Mouse (Mus musculus) kidney, postnatal 0 days (tissue): ENCODE data around the gene Leng9. TPM values are rescaled to one million over a fixed set of nuclear protein-coding genes. Genes with fewer than 3 reads are reported as not detected.
A peak's percentile ranks its signal among the peaks of the same experiment; 100 is the strongest.

Experiments
- ATAC-seq: fragments of 200-750 bp; cut with Nextera tagmentation; replicated peaks from 2 replicates; pipeline ENCODE4 v1.8.0; 2017; ENCODE audit warnings: low read depth, moderate number of reproducible peaks, moderate TSS enrichment, moderate library complexity; ENCODE audit not compliant: low FRiP score
- DNase-seq: peaks from one replicate; pipeline ENCODE4 v3.0.0-alpha.2; 2016; ENCODE audit warnings: low spot score
- H3K27ac ChIP-seq: fragments of 300-500 bp; sonication (generic); 2 replicates; pipeline ENCODE4 v1.5.1; 2014; ENCODE audit warnings: mild to moderate bottlenecking
- H3K27me3 ChIP-seq: fragments of 300-500 bp; sonication (generic); 2 replicates; pipeline ENCODE4 v1.6.1; 2014; ENCODE audit warnings: low read length, mixed read lengths; ENCODE audit not compliant: insufficient read depth
- H3K36me3 ChIP-seq: fragments of 300-500 bp; sonication (generic); 2 replicates; pipeline ENCODE4 v1.6.1; 2014; ENCODE audit warnings: low read length, mixed read lengths; ENCODE audit not compliant: insufficient read depth
- H3K4me1 ChIP-seq: fragments of 300-500 bp; sonication (generic); replicated peaks from 2 replicates; pipeline ENCODE4 v1.6.1; 2014; ENCODE audit warnings: antibody characterized with exemption, low read length, mixed read lengths; ENCODE audit not compliant: insufficient read depth
- H3K4me2 ChIP-seq: fragments of 300-500 bp; sonication (generic); 2 replicates; pipeline ENCODE4 v1.6.1; 2014; ENCODE audit warnings: mild to moderate bottlenecking, low read length, moderate library complexity, mixed read lengths
- H3K4me3 ChIP-seq: fragments of 300-500 bp; sonication (generic); replicated peaks from 2 replicates; pipeline ENCODE4 v1.5.1; 2014; ENCODE audit warnings: low read depth, low read length
- H3K9ac ChIP-seq: fragments of 300-500 bp; sonication (generic); 2 replicates; pipeline ENCODE4 v1.6.1; 2014; ENCODE audit warnings: low read depth, low read length
- H3K9me3 ChIP-seq: fragments of 300-500 bp; sonication (generic); replicated peaks from 2 replicates; pipeline ENCODE4 v1.6.1; 2016; ENCODE audit warnings: low read length, inconsistent platforms, mixed read lengths
- CTCF ChIP-seq: IDR thresholded peaks from 2 replicates; pipeline ENCODE4 v1.5.1; 2016; ENCODE audit warnings: antibody characterized with exemption, low read depth, mild to moderate bottlenecking, moderate library complexity
- WGBS: fragments of 180-500 bp; shearing (Covaris S2); extraction: QIAGEN DNeasy Blood & Tissue Kit; methylation state at CpG from one replicate; pipeline ENCODE4 v1.1.7; 2014; 5-methylcytosine and 5-hydroxymethylcytosine counted together
- polyA plus RNA-seq: library from polyadenylated mRNA; unstranded; fragments of >200 nt; fragmentation: Nextera tagmentation; extraction: Ambion mirVana; gene quantifications from 2 replicates; pipeline ENCODE4 v1.2.1, GENCODE M21; 2015

Leng9 gene
- polyA plus RNA-seq, 1 experiment from 2014 or later = 4.1 TPM

GRCm38 (mm10) chr7:4111766-4112165 is 38.4 kb downstream of the Leng9 start:
- no peaks in the 10 kb centered on the region for H3K27me3 ChIP-seq
- TF ChIP-seq CTCF = no peak
- DNase-seq = no peak
- H3K9me3 ChIP-seq = no peaks in the 10 kb centered on the region
- no peak overlapping the region for H3K4me2 ChIP-seq
- no peak overlapping the region for H3K9ac ChIP-seq
- H3K4me3 ChIP-seq = no peak overlapping the region
- no peaks in the 10 kb centered on the region for H3K36me3 ChIP-seq
- WGBS = 56% methylated on average over 3 of the region's 3 CpGs
- no peaks in the 10 kb centered on the region for H3K4me1 ChIP-seq
- no peak for ATAC-seq
- no peak overlapping the region for H3K27ac ChIP-seq

- DNase-seq (peak; percentile 66), ATAC-seq (no peak)
- Histone ChIP-seq H3K27me3 (no peaks in the 10 kb centered on the region), H3K27ac (no peak overlapping the region), H3K4me2 (no peak overlapping the region), H3K9me3 (no peaks in the 10 kb centered on the region), H3K4me1 (no peaks in the 10 kb centered on the region), H3K4me3 (no peak overlapping the region), H3K36me3 (no peaks in the 10 kb centered on the region), H3K9ac (no peak overlapping the region)
- WGBS = 21% methylated on average over 4 of the region's 4 CpGs
- peak; percentile 70 for TF ChIP-seq CTCF
Measured at GRCm38 (mm10) chr7:4103411-4103810, 46.8 kb downstream of the Leng9 start.

GRCm38 (mm10) chr7:4101144-4101543 is 49.0 kb downstream of the Leng9 start:
- 82% methylated on average over 5 of the region's 5 CpGs for WGBS
- ATAC-seq (no peak), DNase-seq (no peak)
- H3K4me3 ChIP-seq = no peak overlapping the region
- no peak overlapping the region for H3K9ac ChIP-seq
- no peaks in the 10 kb centered on the region for H3K9me3 ChIP-seq
- no peak for TF ChIP-seq CTCF
- H3K27me3 ChIP-seq = no peaks in the 10 kb centered on the region
- H3K36me3 ChIP-seq = no peaks in the 10 kb centered on the region
- H3K4me1 ChIP-seq = no peaks in the 10 kb centered on the region
- H3K4me2 ChIP-seq = no peak overlapping the region
- H3K27ac ChIP-seq = no peak overlapping the region

DNA sequence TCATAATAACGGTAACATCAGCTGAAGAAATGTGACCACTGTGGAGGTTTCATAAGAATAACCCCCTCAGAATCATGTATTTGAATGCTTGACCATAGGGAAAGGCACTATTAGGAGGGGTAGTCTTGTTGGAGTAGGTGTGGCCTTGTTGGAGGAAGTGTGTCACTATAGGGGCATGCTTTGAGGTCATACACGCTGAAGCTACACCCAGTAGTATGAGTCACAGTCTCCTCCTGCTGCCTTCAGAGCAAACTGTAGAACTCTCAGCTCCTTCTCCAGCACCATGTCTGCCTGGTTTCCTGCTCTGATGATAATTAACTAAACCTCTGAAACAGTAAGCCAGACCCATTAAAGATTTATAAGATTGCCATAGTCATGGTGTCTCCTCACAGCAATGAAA is 51.3 kb downstream of the Leng9 start:
- no peak overlapping the region for H3K4me2 ChIP-seq
- WGBS = 81% methylated on average over 2 of the region's 2 CpGs
- H3K27ac ChIP-seq = no peak overlapping the region
- TF ChIP-seq CTCF = no peak
- no peak overlapping the region for H3K9ac ChIP-seq
- H3K27me3 ChIP-seq = no peaks in the 10 kb centered on the region
- no peaks in the 10 kb centered on the region for H3K9me3 ChIP-seq
- DNase-seq (no peak), ATAC-seq (no peak)
- H3K4me1 ChIP-seq = no peaks in the 10 kb centered on the region
- H3K36me3 ChIP-seq = no peaks in the 10 kb centered on the region
- no peak overlapping the region for H3K4me3 ChIP-seq

- H3K9ac ChIP-seq = no peak overlapping the region
- no peak overlapping the region for H3K27ac ChIP-seq
- H3K4me2 ChIP-seq = no peak overlapping the region
- no peak for ATAC-seq
- H3K36me3 ChIP-seq = no peaks in the 10 kb centered on the region
- no peak for DNase-seq
- H3K4me1 ChIP-seq = no peaks in the 10 kb centered on the region
- no peak for TF ChIP-seq CTCF
- no peaks in the 10 kb centered on the region for H3K9me3 ChIP-seq
- 78% methylated on average over 2 of the region's 2 CpGs for WGBS
- H3K4me3 ChIP-seq = no peak overlapping the region
- H3K27me3 ChIP-seq = no peaks in the 10 kb centered on the region
Measured at GRCm38 (mm10) chr7:4098301-4098700, 51.9 kb downstream of the Leng9 start.

Other genes starting within 250 kb of the Leng9 start
- 0.12 and 0.32 TPM in 2 replicates for gene Lilra6, start 234.9 kb downstream of the Leng9 start, polyA plus RNA-seq
- gene Lair1, start 87.2 kb downstream of the Leng9 start, polyA plus RNA-seq = 1.2 and 1.4 TPM in 2 replicates
- 1.5 and 1.9 TPM in 2 replicates for gene Ttyh1, start 31.0 kb downstream of the Leng9 start, polyA plus RNA-seq
- gene Leng8, start 13.3 kb downstream of the Leng9 start, polyA plus RNA-seq = 30.4 and 30.8 TPM in 2 replicates
- 48.1 and 52.4 TPM in 2 replicates for gene Cdc42ep5, start 14.5 kb upstream of the Leng9 start, polyA plus RNA-seq
- 0.17 and 0.33 TPM in 2 replicates for gene Lilra5, start 87.4 kb upstream of the Leng9 start, polyA plus RNA-seq
- gene Ncr1, start 187.3 kb upstream of the Leng9 start, polyA plus RNA-seq = 0.11 TPM in 1 of 2 replicates, not detected in the other
- gene Gp6, start 247.4 kb upstream of the Leng9 start, polyA plus RNA-seq = 0.03 TPM in 1 of 2 replicates, not detected in the other